Mouse (Mus musculus): Measurements from ENCODE around the gene Ttll9. TPM values are rescaled to one million over a fixed set of nuclear protein-coding genes. Genes with fewer than 3 reads are reported as not detected.

The Ttll9 gene
- polyA plus RNA-seq, 1 experiment from 2014 or later, result 3.5 TPM

DNA sequence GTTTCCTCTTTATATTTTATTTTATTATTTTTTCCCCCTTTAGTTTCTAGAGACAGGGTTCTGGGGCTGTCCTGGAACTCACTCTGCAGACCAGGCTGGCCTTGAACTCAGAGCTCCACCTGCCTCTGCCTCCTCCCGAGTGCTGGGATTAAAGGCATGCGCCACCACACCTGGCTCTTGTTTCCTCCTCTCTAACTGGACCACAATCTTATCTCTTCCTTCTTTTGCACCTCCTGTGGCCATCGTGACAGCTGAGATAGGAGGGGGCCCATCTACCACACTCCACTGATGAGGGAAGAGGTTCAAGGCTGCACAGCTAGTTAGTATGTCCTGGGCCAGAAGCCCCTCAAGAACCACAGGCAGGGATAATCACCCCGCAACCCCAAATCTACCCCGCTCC lies 37.7 kb upstream of the Ttll9 start:
- no peaks in the 10 kb centered on the region for H3K9me3 ChIP-seq (ENCODE audit: control insufficient read depth, low read length)
- no peaks in the 10 kb centered on the region for H3K27me3 ChIP-seq (replicated peaks; ENCODE audit: control insufficient read depth, insufficient read depth, low read length)
- no peaks in the 10 kb centered on the region for H3K36me3 ChIP-seq (ENCODE audit: control insufficient read depth, insufficient read depth)
- 92% methylated on average over 5 of the region's 5 CpGs for WGBS
- peaks cover 4% of the 10 kb centered on the region for H3K4me1 ChIP-seq (replicated peaks; ENCODE audit: control insufficient read depth, insufficient read depth, low read length)
- H3K27ac ChIP-seq (ENCODE audit: low read length), result no peak overlapping the region
- no peak overlapping the region for H3K4me3 ChIP-seq (replicated peaks; ENCODE audit: low read length)
- H3K4me2 ChIP-seq (ENCODE audit: low read length), result no peak overlapping the region
- no peak overlapping the region for H3K9ac ChIP-seq (replicated peaks; ENCODE audit: low read depth, low read length)
- no peak for ATAC-seq

DNA sequence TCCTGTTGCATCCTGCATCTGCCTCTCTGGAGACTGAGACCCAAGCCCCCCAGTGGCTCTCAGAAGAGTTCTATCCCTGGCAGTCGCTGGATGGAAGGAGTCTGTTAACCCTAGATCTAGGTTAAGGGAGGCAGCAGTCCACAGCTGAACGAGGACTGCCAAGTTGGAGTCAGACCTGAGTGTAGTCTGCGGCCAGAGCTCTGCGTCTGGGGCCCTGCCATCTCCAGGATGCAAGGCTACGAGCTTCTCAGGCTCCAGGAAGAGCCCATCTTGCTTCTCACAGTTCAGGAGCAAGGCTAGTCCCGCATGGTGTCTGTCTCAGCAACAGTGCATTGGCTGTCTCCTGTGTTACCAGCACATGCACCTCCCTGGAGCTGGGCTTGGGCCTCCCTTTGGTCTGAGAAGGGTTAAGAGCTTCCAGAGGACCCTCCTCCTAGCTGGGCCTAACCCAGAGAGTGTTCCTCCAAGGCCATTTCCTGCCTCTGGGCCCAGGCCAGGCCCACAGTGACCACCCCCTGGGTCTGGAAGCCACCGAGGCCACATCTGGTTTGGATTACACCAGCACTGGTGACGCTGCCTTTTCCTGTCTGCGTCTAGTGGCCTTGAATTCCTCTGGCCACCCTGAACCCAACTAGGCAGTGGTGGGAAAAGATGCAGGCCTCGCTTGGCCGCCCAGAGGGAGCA lies 37.0 kb upstream of the Ttll9 start:
- no peaks in the 10 kb centered on the region for H3K9me3 ChIP-seq (ENCODE audit: control insufficient read depth, low read length)
- no peak overlapping the region for H3K27ac ChIP-seq (ENCODE audit: low read length)
- H3K4me1 ChIP-seq (replicated peaks; ENCODE audit: control insufficient read depth, insufficient read depth, low read length), result peaks cover 4% of the 10 kb centered on the region
- H3K36me3 ChIP-seq (ENCODE audit: control insufficient read depth, insufficient read depth), result no peaks in the 10 kb centered on the region
- no peak overlapping the region for H3K4me2 ChIP-seq (ENCODE audit: low read length)
- H3K9ac ChIP-seq (replicated peaks; ENCODE audit: low read depth, low read length), result no peak overlapping the region
- ATAC-seq, result no peak
- 77% methylated on average over 11 of the region's 11 CpGs for whole genome bisulfite sequencing
- H3K4me3 ChIP-seq (replicated peaks; ENCODE audit: low read length), result no peak overlapping the region
- no peaks in the 10 kb centered on the region for H3K27me3 ChIP-seq (replicated peaks; ENCODE audit: control insufficient read depth, insufficient read depth, low read length)

DNA sequence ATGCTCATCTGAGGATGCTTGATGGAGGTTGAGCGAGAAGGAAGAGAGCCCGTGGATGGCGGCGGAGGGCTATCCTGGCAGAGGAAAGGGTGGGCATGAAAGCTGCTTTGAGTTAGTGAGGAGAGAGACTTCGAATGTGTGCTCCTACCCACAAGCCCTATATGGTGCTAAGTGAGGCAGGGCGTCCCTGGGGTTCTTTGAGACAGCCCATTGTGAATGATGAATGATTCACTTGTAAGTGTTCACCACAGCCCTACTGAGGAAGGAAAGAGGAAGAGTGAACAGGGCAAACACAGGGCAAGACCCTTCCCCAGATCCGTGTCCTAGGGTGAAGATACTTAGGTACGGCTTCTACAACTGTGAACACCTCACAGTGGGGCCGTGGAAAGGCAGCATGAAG lies 35.4 kb upstream of the Ttll9 start:
- no peak overlapping the region for H3K4me2 ChIP-seq (ENCODE audit: low read length)
- H3K9me3 ChIP-seq (ENCODE audit: control insufficient read depth, low read length), result no peaks in the 10 kb centered on the region
- H3K36me3 ChIP-seq (ENCODE audit: control insufficient read depth, insufficient read depth), result no peaks in the 10 kb centered on the region
- no peak overlapping the region for H3K27ac ChIP-seq (ENCODE audit: low read length)
- peaks cover 4% of the 10 kb centered on the region for H3K4me1 ChIP-seq (replicated peaks; ENCODE audit: control insufficient read depth, insufficient read depth, low read length)
- no peak overlapping the region for H3K9ac ChIP-seq (replicated peaks; ENCODE audit: low read depth, low read length)
- WGBS, result 84% methylated on average over 9 of the region's 9 CpGs
- H3K27me3 ChIP-seq (replicated peaks; ENCODE audit: control insufficient read depth, insufficient read depth, low read length), result no peaks in the 10 kb centered on the region
- H3K4me3 ChIP-seq (replicated peaks; ENCODE audit: low read length), result no peak overlapping the region
- no peak for ATAC-seq

GRCm38 (mm10) chr2:152927371-152927770 lies 34.9 kb upstream of the Ttll9 start:
- Histone ChIP-seq H3K36me3 (ENCODE audit: control insufficient read depth, insufficient read depth) (no peaks in the 10 kb centered on the region), H3K9me3 (ENCODE audit: control insufficient read depth, low read length) (no peaks in the 10 kb centered on the region), H3K27me3 (replicated peaks; ENCODE audit: control insufficient read depth, insufficient read depth, low read length) (no peaks in the 10 kb centered on the region), H3K4me1 (replicated peaks; ENCODE audit: control insufficient read depth, insufficient read depth, low read length) (peaks cover 4% of the 10 kb centered on the region), H3K27ac (ENCODE audit: low read length) (no peak overlapping the region), H3K4me2 (ENCODE audit: low read length) (no peak overlapping the region), H3K9ac (replicated peaks; ENCODE audit: low read depth, low read length) (no peak overlapping the region), H3K4me3 (replicated peaks; ENCODE audit: low read length) (no peak overlapping the region)
- WGBS, result 80% methylated on average over 5 of the region's 5 CpGs
- ATAC-seq, result no peak

- no peak overlapping the region for H3K4me2 ChIP-seq (ENCODE audit: low read length)
- no peaks in the 10 kb centered on the region for H3K27me3 ChIP-seq (replicated peaks; ENCODE audit: control insufficient read depth, insufficient read depth, low read length)
- ATAC-seq, result no peak
- H3K36me3 ChIP-seq (ENCODE audit: control insufficient read depth, insufficient read depth), result no peaks in the 10 kb centered on the region
- no peak overlapping the region for H3K27ac ChIP-seq (ENCODE audit: low read length)
- 52% methylated on average over 14 of the region's 14 CpGs for WGBS
- H3K4me3 ChIP-seq (replicated peaks; ENCODE audit: low read length), result no peak overlapping the region
- H3K9ac ChIP-seq (replicated peaks; ENCODE audit: low read depth, low read length), result no peak overlapping the region
- H3K9me3 ChIP-seq (ENCODE audit: control insufficient read depth, low read length), result no peaks in the 10 kb centered on the region
- H3K4me1 ChIP-seq (replicated peaks; ENCODE audit: control insufficient read depth, insufficient read depth, low read length), result peaks cover 4% of the 10 kb centered on the region
Measured at GRCm38 (mm10) chr2:152928219-152928987, 33.9 kb upstream of the Ttll9 start.

DNA sequence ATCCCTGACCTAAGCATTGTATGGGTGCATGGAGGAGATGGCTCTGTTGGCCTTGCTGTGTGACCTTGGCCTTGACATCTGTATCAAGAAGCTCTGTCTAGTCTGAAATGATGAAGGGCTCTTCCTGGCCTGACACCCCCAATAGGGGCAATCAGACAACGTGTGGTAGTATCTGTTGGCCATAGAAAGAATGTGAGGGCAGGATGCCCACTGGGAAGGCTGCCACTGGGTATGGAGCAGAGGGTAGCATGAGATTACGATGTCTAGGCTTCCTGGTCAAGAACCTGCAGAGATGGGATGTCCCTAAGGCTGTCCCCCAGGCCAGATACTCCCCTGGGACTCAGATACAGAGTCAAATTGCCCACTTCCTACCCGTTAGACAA lies 33.3 kb upstream of the Ttll9 start:
- no peak for ATAC-seq
- Histone ChIP-seq H3K4me3 (replicated peaks; ENCODE audit: low read length) (no peak overlapping the region), H3K9ac (replicated peaks; ENCODE audit: low read depth, low read length) (no peak overlapping the region), H3K9me3 (ENCODE audit: control insufficient read depth, low read length) (no peaks in the 10 kb centered on the region), H3K4me2 (ENCODE audit: low read length) (no peak overlapping the region), H3K4me1 (replicated peaks; ENCODE audit: control insufficient read depth, insufficient read depth, low read length) (no peaks in the 10 kb centered on the region), H3K36me3 (ENCODE audit: control insufficient read depth, insufficient read depth) (no peaks in the 10 kb centered on the region), H3K27ac (ENCODE audit: low read length) (no peak overlapping the region), H3K27me3 (replicated peaks; ENCODE audit: control insufficient read depth, insufficient read depth, low read length) (no peaks in the 10 kb centered on the region)
- 78% methylated on average over 3 of the region's 3 CpGs for WGBS

GRCm38 (mm10) chr2:152930276-152930675 lies 32.0 kb upstream of the Ttll9 start:
- H3K9me3 ChIP-seq (ENCODE audit: control insufficient read depth, low read length), result no peaks in the 10 kb centered on the region
- H3K9ac ChIP-seq (replicated peaks; ENCODE audit: low read depth, low read length), result no peak overlapping the region
- ATAC-seq, result no peak
- no peak overlapping the region for H3K27ac ChIP-seq (ENCODE audit: low read length)
- no peak overlapping the region for H3K4me2 ChIP-seq (ENCODE audit: low read length)
- H3K4me3 ChIP-seq (replicated peaks; ENCODE audit: low read length), result no peak overlapping the region
- no peaks in the 10 kb centered on the region for H3K4me1 ChIP-seq (replicated peaks; ENCODE audit: control insufficient read depth, insufficient read depth, low read length)
- 40% methylated on average over 2 of the region's 2 CpGs for WGBS
- no peaks in the 10 kb centered on the region for H3K36me3 ChIP-seq (ENCODE audit: control insufficient read depth, insufficient read depth)
- no peaks in the 10 kb centered on the region for H3K27me3 ChIP-seq (replicated peaks; ENCODE audit: control insufficient read depth, insufficient read depth, low read length)

DNA sequence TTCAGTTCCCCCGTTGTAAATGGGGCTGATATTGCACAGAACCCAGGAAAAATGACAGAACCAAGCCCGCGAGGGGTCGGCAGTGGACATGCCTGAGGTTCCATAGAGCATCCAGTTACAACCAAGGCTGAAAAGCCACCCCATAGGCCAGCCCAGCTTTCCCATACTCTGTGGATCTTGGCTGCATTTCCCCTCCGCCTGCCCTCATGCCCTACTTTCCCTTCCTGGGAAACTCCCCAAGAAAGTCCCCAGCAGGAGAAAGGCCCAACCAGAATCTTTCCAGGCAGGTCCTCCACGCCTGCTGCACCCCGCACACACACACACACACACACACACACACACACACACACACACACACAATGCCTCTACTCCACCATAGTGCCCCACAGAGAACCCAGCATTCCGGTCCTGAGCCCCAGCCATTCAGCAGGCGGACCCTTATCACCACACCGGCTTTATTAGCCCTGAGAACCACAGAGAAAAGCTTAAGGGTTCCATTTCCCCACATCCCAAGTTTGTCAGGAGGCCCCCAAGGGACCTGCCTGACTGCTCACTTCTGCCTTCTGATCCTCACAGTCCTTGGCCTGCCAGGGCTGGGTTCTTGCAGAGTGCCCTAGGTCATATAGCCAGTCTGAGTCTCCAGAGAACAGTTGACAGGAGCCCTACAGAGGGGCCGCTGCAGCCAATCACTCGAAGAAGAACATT lies 30.7 kb upstream of the Ttll9 start:
- Histone ChIP-seq H3K4me1 (replicated peaks; ENCODE audit: control insufficient read depth, insufficient read depth, low read length) (no peaks in the 10 kb centered on the region), H3K36me3 (ENCODE audit: control insufficient read depth, insufficient read depth) (no peaks in the 10 kb centered on the region), H3K9me3 (ENCODE audit: control insufficient read depth, low read length) (no peaks in the 10 kb centered on the region), H3K9ac (replicated peaks; ENCODE audit: low read depth, low read length) (no peak overlapping the region), H3K4me3 (replicated peaks; ENCODE audit: low read length) (no peak overlapping the region), H3K27ac (ENCODE audit: low read length) (no peak overlapping the region), H3K27me3 (replicated peaks; ENCODE audit: control insufficient read depth, insufficient read depth, low read length) (0 out of 2 replicates have a peak, but pooled peaks cover 3% of the 10 kb centered on the region), H3K4me2 (ENCODE audit: low read length) (no peak overlapping the region)
- 79% methylated on average over 11 of the region's 12 CpGs for WGBS
- no peak for ATAC-seq

GRCm38 (mm10) chr2:152933048-152933447 lies 29.2 kb upstream of the Ttll9 start, which contains the start of gene Foxs1:
TSS of gene Foxs1 (minus strand) at chr2:152933208.
- Histone ChIP-seq H3K4me2 (ENCODE audit: low read length) (no peak within 1 kb of the TSS), H3K9ac (replicated peaks; ENCODE audit: low read depth, low read length) (no peak within 1 kb of the TSS), H3K9me3 (ENCODE audit: control insufficient read depth, low read length) (no peaks in the 10 kb centered on the region), H3K4me1 (replicated peaks; ENCODE audit: control insufficient read depth, insufficient read depth, low read length) (no peaks in the 10 kb centered on the region), H3K4me3 (replicated peaks; ENCODE audit: low read length) (no peak within 1 kb of the TSS), H3K27me3 (replicated peaks; ENCODE audit: control insufficient read depth, insufficient read depth, low read length) (0 out of 2 replicates have a peak, but pooled peaks cover 3% of the 10 kb centered on the region), H3K27ac (ENCODE audit: low read length) (no peak within 1 kb of the TSS), H3K36me3 (ENCODE audit: control insufficient read depth, insufficient read depth) (no peaks in the 10 kb centered on the region)
- 33% methylated on average over 9 of the region's 9 CpGs for WGBS
- no peak for ATAC-seq
